Mouse (Mus musculus): Measurements from ENCODE around the gene Gtpbp3.
A peak's percentile ranks its signal among the peaks of the same experiment; 100 is the strongest.

Gtpbp3 gene

DNA sequence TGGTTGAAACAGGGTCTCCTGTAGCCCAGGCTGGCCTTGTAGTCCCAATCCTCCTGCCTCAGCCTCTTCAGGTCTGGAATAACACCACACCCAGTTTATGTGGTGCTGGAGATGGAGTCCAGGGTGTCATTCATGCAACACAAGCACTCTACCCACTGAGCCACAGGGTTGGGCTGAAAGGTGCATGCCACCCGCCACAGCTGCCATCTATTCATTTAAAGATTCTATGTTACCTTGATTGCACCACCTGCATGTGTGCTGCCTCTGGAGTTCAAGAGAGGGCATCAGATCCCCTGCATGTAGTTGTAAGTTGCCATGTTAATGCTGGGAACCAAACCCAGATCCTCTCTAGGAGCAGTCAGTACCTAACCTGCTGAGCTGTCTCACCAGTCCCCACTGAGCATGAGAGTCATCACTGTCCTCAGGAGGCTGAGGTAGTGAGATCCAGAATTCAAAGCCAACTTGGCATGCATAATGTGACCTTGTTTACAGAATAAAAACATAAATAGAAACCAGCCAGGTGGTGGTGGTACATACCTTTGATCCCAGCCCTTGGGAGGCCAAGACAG is 9.3 kb downstream of the Gtpbp3 start:
- no peak for DNase-seq (ENCODE audit: low read depth, low spot score)

DNA sequence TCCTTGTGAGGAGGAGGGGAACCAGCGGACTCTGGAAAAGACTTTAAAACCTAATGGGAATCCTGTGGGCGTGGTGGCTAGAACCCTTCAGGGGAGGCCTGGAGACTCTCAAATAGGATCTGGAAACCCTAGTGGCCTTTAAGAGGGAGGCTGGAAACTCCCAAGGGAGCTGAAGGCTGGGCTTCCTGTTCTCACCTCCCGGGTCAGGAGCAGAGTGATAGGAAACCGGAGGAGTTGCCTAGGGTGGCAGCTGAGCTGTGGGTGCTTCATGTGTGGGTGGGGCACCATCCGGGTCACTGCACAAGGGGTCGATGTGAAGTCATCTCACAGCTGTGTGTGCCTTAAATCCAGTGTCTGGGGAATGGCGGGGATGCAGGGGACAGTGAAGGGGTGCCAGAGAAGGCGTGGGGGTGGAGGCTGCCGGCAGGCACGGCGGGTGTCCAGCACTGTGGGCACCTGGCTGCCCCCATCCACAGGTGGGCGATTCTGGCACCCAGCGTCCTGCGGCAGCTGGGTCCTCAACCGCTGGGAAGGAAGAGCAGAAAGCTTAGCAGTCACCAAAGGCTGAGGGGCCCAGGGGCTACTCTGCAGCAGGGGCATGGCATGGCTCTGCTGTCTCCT is 10.1 kb downstream of the Gtpbp3 start:
- DNase-seq (ENCODE audit: low read depth, low spot score), result no peak

DNA sequence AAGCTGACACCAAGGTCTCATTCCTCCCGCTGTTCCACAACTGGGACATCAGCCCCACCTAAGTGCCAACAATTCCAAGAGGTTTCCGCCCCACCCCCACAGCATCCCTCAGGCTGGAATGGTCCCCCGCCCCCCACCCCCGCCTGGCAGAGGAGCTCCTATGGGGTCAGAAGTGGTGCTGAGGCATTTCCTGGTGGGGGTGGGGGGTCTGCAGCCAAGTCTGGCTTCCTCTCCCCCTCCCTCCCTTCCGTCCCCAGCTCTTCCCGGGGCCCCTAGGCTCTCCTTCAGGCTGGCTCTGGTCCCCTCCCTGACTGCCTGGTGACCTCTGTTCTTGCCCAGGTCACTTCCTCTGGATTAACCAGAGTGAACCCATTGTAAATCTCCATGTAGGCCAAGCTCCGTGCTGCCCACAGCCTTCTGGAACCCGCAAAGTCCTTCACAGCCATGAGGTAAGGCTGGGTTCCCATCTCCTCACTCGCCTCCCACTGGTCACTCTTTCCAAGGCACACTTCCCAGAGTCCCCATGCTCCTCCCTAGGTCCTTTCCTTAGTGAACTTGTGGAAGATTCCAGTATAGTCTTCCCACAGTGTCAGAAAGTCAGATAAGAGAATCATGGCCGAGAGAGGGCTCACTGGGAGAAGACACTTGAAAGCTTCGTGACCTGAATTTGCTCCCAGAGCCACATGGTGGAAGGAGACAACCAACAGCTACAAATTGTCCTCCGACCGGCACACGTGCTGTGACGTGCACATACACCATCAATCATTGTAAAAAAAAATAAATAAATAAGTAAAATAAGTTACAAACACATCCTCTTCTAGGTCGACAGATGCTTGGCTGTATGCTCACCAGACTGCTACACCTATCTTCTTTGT is 11.2 kb downstream of the Gtpbp3 start:
- DNase-seq (ENCODE audit: low read depth, low spot score), result no peak

DNA sequence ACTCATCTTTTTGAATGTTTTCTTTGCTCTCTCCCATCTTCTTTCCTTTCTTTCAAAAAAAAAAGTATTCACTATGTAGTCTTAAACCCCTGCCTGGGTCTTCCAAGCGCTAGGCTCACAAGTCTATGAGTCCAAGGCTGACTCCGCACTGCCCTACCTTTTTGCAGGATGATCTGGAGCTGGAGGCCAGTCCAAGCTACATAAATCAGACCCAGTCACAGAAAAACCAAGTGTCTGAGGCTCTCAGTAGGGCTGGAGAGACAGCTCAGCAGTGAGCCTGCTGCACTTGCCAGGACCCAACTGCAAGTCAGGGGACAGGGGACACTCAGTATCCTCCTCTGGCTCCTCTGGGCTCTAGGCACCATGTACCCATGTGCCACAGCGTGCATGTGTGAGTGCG is 16.4 kb downstream of the Gtpbp3 start:
- DNase-seq (ENCODE audit: low read depth, low spot score), result no peak

DNA sequence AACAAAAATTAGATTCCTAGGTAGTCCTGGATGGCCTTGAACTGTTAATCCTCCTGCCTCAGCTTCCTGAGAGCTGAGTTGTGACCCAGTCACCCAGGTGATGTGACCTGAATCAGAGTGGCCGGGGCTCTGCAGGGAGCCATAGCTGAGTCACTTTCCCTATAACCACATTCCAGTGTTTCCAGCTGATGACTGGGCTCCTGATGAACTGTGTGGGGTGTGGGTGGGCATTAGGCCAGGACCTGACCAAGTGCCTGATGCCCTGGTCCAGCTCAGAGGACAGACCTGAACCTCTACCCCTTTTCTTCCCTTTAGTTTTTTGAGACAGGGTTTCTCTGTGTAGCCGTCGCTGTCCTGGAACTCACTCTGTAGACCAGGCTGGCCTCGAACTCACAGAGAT is 17.4 kb downstream of the Gtpbp3 start:
- DNase-seq (ENCODE audit: low read depth, low spot score), result no peak

DNA sequence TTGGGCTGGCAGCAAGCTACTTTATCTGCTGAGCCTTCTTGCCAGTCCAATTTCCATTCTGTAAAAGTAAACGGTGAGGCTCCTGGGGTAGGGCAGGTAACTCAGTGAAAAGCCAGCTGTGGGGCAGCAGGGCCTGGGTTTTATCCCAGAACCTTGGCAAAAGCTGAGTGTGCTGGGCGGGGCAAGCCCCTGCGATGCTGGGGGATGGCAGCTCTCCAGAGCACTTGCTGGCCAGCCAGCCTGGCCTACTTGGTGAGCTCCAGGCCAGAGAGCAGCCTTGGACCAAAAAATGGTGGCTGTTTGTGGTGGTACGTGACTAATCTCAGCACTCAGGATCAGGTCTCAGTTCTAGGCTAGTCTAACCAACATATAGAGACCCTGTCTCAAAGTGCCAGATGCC is 18.1 kb downstream of the Gtpbp3 start:
- no peak for DNase-seq (ENCODE audit: low read depth, low spot score)

DNA sequence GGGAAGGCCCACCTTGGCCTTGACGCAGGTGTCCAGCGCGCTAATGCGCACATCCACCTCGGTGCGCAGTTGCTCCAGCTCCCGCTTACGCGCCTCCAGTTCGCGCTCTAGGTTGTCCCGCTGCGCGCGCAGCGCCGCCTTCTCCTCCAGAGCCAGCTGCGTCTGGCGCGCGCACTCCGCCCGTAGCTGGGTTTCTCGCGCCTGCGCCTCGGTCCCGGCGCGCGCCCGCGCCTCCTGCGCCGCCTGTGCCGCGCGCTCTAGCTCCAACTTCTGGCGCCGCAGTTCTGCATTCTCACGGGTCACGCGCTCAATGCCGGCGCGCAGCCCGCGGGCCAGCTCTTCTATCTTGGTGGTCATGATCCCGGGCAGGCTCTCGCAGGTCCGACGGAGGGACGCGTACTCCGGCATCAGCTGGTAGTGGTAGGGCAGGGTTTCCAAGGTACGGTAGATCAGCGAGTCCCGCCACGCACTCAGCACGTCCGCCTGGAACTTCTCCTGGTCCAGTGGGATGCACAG is 19.7 kb downstream of the Gtpbp3 start:
- DNase-seq (ENCODE audit: low read depth, low spot score), result no peak

DNA sequence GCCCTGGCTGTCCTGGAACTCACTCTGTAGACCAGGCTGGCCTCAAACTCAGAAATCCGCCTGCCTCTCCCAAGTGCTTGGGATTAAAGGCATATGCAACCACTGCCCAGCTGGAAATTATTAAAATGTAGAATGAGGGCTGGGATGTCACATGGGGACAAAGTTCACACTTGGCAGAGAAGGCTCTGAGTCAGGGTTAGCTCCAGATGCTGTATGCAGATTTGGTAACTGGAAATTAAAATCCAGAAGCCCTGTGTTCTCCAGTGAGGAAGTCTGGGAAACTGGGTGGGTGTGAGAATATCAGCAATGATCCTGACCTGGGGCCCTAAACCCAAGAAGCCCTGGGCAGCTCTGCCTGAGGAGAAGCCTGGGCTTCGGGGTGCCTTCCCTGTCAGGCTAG is 21.4 kb downstream of the Gtpbp3 start:
- DNase-seq (ENCODE audit: low read depth, low spot score), result no peak

DNA sequence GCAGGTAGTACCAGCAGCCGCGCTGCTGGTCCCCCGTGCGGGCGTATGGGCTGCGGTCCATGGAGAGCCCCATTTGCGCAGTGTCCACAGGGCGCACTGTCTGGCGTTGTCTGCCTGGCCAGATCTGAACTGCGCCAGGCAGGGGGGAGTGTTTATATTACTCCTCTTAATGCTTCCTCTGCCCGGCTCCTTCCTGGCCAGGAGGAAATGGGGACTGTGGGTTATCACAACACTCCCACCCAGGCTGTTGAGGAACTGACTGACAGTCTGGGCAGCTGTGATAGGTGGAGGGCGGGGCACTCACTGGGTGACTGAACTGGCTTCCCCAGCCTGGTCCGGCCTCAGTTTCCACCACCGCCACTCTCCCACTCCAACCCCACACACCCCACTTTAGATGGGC is 23.7 kb downstream of the Gtpbp3 start, which contains the start of gene Plvap:
Plvap (minus strand) TSS at position 109 of the 400 bp plus-strand sequence.
- no peak for DNase-seq (ENCODE audit: low read depth, low spot score)

DNA sequence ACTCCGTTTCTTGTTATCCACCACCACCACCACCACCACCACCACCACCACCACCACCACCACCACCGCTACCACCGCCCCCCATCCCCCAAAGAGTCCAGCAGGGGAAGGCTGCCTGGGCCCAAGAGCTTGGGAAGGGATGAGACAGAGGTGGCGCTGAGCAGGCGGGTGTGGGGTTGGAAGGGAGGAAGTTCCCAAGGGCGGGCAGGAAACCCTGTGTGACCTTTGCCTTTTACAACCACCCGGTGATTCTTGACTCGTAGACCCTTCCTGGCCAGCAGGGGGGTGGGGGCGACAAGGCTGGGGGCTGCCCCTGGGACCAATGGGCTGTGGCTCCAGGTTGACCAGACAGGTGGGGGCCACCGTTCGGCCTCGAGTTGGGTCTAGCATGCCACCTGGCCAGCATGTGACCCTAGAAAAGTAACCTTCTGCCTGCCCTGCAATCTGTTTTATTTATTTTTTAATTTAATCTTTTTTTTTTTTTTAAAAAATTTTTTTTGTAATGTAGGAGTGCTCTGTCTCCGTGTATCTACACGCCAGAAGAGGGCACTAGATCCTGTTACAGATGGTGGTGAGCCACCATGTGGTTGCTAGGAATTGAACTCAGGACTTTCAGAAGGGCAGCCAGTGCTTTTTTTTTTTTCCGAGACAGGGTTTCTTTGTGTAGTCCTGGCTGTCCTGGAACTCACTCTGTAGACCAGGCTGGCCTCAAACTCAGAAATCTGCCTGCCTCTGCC is 25.3 kb downstream of the Gtpbp3 start:
- no peak for DNase-seq (ENCODE audit: low read depth, low spot score)

DNA sequence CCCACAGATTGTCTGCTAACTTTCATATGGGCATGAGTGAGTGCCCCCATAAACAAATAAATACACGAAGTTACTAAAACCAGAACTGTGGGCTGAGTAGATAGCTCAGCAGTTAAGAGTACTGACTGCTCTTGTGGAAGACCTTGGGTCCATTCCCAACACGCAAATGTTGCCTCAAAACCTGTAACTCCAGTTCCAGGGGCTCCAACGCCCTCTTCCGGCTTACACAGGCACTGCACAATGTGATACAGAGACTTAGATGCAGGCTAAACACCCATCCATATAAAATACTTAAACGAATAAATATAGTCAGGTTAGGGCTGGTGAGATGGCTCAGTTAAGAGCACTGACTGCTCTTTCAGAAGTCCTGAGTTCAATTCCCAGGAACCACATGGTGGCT is 27.1 kb downstream of the Gtpbp3 start:
- no peak for DNase-seq (ENCODE audit: low read depth, low spot score)

DNA sequence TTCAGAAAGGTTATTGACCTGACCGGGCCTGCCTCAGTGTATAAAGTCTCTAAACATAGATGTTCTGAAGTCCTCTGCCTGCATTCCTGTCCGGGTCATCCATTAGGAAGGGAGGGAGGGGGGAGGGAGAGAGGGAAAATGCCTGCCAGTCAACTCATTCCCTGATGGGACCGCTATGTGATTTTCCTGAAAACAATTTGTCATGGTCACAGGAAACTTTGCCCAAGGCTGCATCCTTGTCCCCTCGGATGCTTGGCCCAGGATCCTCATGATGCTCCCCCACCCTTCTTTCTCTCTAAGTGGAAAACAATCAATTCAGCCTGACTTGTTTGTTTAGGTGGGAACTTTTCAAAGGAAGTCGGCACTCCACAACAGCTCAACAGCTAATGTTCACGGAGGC is 28.9 kb downstream of the Gtpbp3 start:
- no peak for DNase-seq (ENCODE audit: low read depth, low spot score)

DNA sequence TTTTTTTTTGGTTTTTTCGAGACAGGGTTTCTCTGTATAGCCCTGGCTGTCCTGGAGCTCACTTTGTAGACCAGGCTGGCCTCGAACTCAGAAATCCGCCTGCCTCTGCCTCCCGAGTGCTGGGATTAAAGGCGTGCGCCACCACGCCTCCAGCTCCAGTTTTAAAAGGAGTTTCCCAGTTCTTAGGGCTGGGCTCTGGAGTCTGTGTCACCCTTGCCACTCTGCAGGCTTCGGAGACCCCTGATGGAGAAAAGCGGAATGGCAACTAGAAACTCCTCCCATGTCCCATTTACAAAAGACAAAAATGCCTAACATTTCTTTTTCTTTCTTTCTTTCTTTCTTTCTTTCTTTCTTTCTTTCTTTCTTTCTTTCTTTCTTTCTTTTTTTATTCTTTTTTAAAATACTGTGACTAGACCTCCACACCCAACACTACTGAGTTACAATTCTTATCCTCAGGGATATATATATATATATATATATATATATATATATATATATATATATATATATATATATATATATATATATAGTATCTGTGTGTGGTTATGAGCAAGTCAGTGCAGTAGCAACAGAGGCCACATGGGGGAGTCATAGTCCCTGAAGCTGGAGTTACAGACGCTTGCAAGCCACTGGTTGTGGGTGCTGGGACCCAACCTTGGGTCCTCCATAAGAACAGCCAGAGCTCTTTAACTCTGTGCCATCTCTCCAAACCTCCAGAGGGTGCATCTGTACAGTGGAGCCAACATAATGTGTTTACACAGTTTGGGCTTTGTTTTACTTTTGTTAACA is 31.3 kb downstream of the Gtpbp3 start:
- DNase-seq (ENCODE audit: low read depth, low spot score), result peak; percentile 58

DNA sequence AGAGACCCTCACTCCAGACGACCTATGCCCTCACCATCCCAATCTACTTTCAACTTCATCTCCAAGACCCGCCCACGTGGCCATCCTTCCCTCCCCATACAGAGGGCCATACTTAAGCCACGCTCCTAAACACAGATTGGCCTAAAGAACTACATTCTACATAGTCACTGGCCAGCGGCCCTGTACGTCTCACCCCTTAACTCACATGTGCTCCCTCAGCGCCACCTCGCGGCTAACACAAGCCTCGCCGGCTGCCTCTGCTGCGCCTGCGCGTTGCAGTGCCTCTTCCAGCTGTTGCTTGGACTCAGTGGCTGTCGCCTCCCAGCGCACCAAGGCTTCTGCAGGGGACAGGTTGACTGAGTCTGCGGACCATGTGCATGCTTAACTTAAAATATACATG is 33.7 kb downstream of the Gtpbp3 start:
- peak; percentile 94 for DNase-seq (ENCODE audit: low read depth, low spot score)

DNA sequence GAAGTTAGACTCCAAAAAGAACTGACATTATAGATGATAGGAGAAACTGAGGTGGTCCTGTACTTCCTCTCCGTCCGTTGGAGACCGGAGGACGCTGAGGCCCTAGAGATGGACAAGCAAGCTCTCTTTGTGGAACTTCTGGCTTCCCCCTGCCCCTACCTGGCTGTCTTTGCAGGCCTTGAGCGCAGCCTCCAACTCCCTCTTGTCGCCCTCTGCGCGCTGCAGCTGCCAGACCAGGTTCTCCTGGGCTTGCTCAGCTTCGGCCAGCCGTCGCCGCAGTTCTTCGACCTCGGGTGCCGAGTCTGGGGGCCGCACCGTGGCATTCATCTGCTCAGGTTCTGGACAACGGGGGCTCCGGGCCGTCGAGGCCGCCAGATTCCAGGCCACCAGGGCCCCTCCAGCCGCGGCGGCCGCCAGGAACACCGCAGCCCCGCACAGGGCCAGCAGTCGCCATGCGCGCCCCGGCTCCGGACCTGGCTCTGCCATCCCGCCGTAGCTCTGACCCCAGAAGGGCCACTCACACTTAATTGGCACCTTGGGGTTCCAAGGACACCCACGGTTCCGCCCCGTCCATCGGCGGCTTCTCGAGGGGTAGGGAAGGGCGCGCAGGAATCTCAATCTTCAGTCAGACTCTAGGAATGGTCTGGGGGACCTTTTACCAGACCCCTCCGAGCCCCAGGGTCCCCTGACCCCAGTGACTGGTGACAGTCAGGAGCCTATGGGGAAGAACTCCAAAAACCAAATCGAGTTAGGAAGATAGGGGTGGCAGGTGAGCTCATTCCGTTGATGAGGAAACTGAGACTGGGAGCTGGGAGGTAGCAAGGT is 37.5 kb downstream of the Gtpbp3 start, which contains the start of gene Ccdc194:
Ccdc194 (minus strand) TSS at position 486 of the 825 bp plus-strand sequence.
- no peak for DNase-seq (ENCODE audit: low read depth, low spot score)

DNA sequence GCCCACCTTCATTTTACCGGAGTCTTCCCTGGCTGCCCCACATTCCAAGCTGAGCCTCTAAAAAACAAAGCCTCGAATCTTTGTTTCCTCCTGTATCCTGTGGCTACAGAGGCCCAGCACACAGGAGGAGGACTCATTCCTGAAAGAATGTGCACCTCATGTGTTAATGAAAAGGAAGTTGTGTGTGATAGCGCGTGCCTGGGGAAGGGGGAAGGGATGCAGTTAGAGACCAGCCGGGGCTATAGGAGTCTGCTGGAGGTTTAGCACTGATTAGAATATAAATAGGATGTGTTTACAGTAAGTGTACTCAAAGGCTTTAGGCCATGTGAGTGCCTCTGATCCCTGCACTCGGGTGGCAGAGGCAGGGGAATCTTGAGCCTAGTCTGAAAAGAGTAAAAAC is 38.4 kb downstream of the Gtpbp3 start:
- no peak for DNase-seq (ENCODE audit: low read depth, low spot score)

DNA sequence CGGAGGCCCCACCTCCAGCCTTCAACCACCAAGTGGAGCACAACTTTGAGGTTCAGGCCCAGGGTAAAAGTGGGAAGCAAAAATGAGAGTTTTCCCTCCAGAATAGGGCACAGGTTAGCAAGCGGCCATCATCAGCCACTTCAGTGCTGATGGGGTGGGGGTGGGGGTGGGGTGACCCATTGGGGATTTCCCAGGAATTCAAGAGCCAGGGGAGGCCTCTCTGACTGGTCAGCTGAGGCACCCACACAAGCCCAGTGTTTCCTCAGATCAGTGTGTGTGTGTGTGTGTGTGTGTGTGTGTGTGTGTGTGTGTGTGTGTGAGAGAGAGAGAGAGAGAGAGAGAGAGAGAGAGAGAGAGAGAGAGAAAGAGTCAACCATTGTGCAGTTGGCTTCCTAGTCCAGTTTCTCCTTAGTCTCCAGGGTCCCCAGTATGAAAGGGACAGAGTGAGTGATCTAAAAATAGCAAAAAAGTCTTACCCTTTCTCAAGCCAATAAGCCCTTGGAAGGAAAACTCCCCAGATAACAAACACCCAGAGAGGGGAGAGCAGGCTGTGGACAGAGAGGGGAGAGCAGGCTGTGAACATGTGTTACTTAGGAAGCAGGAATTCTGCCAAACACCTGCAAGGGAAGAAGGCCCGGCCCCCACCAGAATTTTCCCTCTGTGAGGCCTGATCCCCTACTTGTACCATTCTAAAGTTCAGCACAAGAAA is 39.4 kb downstream of the Gtpbp3 start:
- no peak for DNase-seq (ENCODE audit: low read depth, low spot score)

DNA sequence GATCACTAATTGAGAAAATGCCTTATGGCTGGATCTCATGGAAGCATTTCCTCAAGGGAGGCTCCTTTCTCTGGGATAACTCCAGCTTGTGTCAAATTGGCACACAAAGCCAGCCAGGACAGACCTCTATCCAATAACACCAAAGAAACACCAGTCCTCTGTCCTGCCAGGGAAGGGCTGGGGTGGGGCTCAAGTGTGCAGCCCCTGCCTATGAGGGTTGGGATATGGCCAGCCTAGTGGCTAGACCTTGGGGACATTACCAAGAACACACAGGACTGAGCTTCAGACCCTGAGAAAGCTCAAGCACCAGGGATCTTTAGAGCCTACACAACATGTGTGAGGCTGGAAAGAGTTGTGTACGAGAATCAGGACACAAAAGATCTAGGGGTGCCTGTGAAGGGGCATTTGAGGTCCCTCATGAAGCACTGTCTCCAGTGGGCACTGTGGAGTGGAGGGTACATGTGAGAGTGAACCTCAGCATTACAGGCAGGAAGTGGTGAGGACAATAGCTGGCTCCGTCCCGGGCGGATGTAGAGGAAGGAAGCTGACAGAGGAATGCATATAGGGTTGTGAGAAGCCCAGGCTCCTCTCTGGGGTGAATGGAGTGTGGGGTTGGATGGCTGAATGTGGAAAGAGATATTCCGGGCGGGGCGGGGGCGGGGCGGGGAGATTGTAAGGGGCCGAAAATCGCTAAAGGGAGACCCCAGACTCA is 40.6 kb downstream of the Gtpbp3 start:
- DNase-seq (ENCODE audit: low read depth, low spot score), result no peak

All from A20 (cell line).